Mouse (Mus musculus): Measurements from ENCODE around the gene Clcn2. TPM values are rescaled to one million over a fixed set of nuclear protein-coding genes. Genes with fewer than 3 reads are reported as not detected.

Gene Clcn2
- 11.8 and 49.4 TPM in 2 replicates for polyA plus RNA-seq (2012; rRNA removed; ENCODE audit: low replicate concordance)

DNA sequence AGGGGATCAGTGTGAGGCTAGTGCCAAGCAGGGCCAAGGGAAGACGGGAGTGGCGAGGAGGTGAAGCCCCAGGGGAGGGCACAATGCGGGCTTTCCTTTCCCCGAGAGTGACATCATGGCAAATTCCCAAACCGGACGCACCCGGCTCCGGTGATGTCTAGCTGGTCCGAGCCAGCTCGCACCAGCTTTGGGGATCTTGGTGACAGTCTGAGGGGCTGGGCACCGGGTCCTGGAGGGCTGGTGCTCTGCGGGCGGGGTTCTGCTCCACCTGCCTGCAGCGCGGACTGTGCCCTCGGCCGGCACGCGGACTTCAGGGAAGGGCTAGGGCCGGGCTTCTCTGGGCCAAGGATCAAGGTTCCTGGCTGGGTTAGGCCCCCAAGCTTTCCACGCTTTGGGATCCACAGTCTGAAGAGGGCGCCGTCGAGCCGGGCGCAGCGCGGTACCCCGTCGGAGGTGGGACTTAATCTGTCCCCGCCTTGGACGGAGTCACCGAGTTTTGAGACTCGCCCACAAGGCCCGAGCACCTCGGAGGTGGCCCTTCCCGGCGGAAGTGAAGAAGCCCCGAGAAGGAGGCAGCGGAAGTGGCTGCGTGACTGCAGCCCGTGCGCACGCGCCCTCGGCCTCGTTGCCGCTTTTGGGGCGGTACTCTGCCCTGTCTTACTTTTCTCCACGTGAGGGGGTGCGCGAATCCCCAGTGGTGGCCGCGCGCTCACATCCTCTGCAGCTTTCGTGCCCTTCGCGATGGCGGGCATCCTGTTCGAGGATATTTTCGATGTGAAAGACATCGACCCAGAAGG lies at the start of gene Clcn2, which contains the start of gene Polr2h:
TSS of gene Clcn2 (minus strand) at position 566 of the 797 bp plus-strand sequence.
TSS of gene Polr2h (plus strand) at position 485 of the 797 bp plus-strand sequence.

DNA sequence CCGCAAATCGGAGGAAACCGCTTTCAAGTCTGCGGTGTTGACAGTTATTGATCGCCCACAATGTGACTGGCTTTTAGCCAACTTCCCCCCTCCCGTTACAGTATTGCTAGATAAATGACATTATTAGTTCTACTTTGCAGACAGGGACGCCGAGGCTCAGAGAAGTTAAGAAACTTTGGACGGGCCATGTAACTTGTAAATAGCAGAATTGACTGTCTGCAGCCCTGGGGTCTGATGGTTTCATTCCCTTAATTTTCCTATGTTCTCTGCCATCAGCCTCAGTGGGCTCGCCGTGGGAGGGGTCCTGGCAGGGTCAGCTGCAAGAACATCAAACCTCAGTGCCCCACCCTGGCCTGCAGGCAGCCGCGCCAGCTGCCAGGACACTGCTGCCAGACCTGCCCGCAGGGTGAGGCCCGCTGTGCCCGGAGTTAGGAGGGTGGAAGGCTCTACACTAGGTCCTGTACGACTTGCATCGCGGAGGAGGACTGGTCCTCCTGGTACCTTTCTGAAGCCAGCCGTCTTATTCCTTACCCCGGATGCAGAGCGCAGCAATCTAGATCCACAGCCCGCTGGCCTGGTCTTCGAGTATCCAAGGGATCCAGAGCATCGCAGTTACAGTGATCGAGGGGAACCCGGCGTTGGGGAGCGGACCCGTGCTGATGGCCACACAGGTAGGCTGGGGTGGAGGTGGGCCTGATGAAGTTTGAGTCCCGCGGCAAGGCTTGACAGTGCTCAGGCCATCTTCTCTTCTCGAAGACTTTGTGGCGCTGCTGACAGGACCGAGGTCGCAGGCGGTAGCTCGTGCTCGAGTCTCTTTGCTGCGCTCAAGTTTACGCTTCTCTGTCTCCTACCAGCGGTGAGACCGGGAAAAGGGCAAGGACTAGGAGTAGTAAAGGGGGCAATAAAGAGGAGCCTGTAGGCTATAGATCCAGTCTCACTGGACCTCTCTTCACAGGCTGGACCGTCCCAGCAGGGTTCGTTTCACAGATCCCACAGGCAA lies 16.5 kb upstream of the Clcn2 start, which contains the start of gene Thpo:
TSS of gene Thpo (minus strand) at position 781 of the 1,000 bp plus-strand sequence.

DNA sequence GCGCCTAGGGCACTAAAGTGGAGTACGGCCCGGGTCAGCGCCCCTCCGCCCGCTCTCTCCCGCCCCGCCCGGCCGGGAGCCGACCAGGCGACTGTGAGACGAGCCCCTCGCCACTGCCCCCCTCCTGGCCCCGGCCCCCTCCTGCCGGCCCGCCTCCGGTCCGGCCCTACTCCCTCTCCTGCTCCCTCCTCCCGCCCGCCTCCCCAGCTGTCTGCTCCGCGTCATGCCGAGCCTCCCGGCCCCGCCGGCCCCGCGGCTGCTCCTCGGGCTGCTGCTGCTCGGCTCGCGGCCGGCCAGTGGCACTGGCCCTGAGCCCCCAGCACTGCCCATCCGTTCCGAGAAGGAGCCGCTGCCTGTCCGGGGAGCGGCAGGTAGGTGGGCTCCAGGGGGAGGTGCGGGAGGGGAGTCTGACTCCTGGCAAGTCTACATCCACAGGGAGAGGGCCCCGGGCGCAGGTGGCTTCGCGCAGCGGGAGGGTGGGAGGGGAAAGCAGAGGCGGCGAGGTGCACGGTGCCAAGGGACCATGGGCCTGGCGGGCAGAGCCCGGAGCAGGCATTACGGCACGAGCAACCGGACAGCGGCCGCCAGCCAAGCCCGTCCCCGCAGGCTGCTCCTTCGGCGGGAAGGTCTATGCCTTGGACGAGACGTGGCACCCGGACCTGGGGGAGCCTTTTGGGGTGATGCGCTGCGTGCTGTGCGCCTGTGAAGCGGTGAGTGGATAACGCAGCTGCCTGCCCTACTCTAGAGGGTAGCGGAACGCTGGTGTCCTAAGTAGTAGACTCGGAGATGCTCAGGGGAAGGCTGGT lies 15.6 kb upstream of the Clcn2 start, which contains the start of gene Chrd:
TSS of gene Chrd (plus strand) at position 203 of the 806 bp plus-strand sequence.

DNA sequence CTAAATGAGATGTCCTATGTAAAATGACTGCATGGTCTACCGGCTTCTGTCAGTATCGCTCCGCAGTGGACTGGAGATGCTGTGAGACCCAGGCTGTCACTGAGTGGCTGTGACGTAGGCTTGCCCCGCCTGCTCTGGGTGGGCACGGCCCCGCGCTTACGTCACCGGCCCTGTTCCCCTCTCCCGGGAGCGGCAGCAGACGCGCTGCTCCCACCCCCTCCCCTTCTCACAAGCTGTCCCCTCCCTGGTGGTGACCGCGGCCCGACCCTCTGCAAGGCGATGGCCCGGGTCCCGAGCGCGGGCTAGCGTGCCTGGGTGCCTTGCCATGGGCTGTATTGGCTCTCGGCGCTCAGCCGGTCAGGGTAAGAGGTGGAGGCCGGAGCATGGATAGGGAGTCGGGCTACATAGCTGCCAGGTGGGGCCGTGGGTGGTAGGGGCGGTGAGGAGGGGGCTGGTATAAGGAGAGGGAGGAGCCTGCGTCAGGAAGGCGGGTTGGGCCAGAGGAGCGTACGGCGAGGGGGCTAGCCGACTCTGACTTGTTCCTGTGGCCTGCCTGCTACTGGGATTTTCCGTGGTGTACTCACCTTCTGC lies 24.3 kb downstream of the Clcn2 start, which contains the start of gene Fam131a:
TSS of gene Fam131a (plus strand) at position 131 of the 591 bp plus-strand sequence.

DNA sequence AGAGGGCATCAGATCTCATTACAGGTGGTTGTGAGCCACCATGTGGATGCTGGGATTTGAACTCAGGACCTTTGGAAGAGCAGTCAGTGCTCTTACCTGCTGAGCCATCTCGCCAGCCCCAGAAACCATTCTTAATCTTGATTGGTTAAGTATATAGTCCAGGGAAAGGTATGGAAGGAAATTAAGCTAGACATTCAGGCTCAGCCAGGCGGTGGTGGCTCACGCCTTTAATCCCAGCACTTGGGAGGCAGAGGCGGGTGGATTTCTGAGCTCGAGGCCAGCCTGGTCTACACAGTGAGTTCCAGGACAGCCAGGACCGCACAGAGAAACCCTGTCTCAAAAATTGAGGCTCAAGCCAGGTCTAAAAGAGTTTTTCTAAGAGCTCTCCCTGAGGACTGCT lies 49.5 kb downstream of the Clcn2 start, which contains the start of gene Eif4g1:
TSS of gene Eif4g1 (plus strand) at position 301 of the 400 bp plus-strand sequence.

Other genes with a start within 250 kb of the Clcn2 start
- 33.5 and 37.2 TPM in 2 replicates for gene Eif2b5, start 218.9 kb downstream of the Clcn2 start, polyA plus RNA-seq (2012; rRNA removed; ENCODE audit: low replicate concordance)
- gene Dvl3, start 200.8 kb downstream of the Clcn2 start, polyA plus RNA-seq (2012; rRNA removed; ENCODE audit: low replicate concordance), result 18.9 and 58.4 TPM in 2 replicates
- gene Ap2m1, start 182.3 kb downstream of the Clcn2 start, polyA plus RNA-seq (2012; rRNA removed; ENCODE audit: low replicate concordance), result 366 and 507 TPM in 2 replicates
- 43.3 and 60.9 TPM in 2 replicates for gene Abcf3, start 169.2 kb downstream of the Clcn2 start, polyA plus RNA-seq (2012; rRNA removed; ENCODE audit: low replicate concordance)
- 0.03 and 1.3 TPM in 2 replicates for gene Vwa5b2, start 128.3 kb downstream of the Clcn2 start, polyA plus RNA-seq (2012; rRNA removed; ENCODE audit: low replicate concordance)
- 16.2 and 24.2 TPM in 2 replicates for gene Eef1akmt4, start 106.2 kb downstream of the Clcn2 start, polyA plus RNA-seq (2012; rRNA removed; ENCODE audit: low replicate concordance)
- gene Gm49333, start 106.1 kb downstream of the Clcn2 start, polyA plus RNA-seq (2012; rRNA removed; ENCODE audit: low replicate concordance), result not detected in 2 replicates
- 23.0 and 32.9 TPM in 2 replicates for gene Alg3, start 106.0 kb downstream of the Clcn2 start, polyA plus RNA-seq (2012; rRNA removed; ENCODE audit: low replicate concordance)
- 6.2 and 7.9 TPM in 2 replicates for gene Camk2n2, start 96.5 kb downstream of the Clcn2 start, polyA plus RNA-seq (2012; rRNA removed; ENCODE audit: low replicate concordance)
- gene Ece2, start 87.9 kb downstream of the Clcn2 start, polyA plus RNA-seq (2012; rRNA removed; ENCODE audit: low replicate concordance), result 0.69 and 17.0 TPM in 2 replicates
- 122 and 129 TPM in 2 replicates for gene Psmd2, start 66.1 kb downstream of the Clcn2 start, polyA plus RNA-seq (2012; rRNA removed; ENCODE audit: low replicate concordance)
- 409 and 459 TPM in 2 replicates for gene Eif4g1, start 49.4 kb downstream of the Clcn2 start, polyA plus RNA-seq (2012; rRNA removed; ENCODE audit: low replicate concordance)
- 7.6 and 18.4 TPM in 2 replicates for gene Fam131a, start 24.5 kb downstream of the Clcn2 start, polyA plus RNA-seq (2012; rRNA removed; ENCODE audit: low replicate concordance)
- gene Polr2h, start 81 bp downstream of the Clcn2 start, polyA plus RNA-seq (2012; rRNA removed; ENCODE audit: low replicate concordance), result 14.3 and 27.0 TPM in 2 replicates
- gene Chrd, start 15.4 kb upstream of the Clcn2 start, polyA plus RNA-seq (2012; rRNA removed; ENCODE audit: low replicate concordance), result 13.6 and 27.1 TPM in 2 replicates
- 4.2 and 5.3 TPM in 2 replicates for gene Thpo, start 16.8 kb upstream of the Clcn2 start, polyA plus RNA-seq (2012; rRNA removed; ENCODE audit: low replicate concordance)